Mouse (Mus musculus): ENCODE measurements at regions not wholly inside any gene's neighbourhood (a gene's known extent, or its start where the extent isn't known, plus 50 kb on each side); places are given as distances from the start of the nearest gene placed in this dataset.

- Histone ChIP-seq H3K4me3 (replicated peaks; ENCODE audit: low read length) (no peak overlapping the region), H3K9me3 (ENCODE audit: control insufficient read depth, low read length) (no peaks in the 10 kb centered on the region), H3K27me3 (ENCODE audit: control insufficient read depth, insufficient read depth, low read length) (no peaks in the 10 kb centered on the region), H3K4me2 (replicated peaks; ENCODE audit: low read depth, low read length, severe bottlenecking) (no peak overlapping the region), H3K36me3 (ENCODE audit: control insufficient read depth, insufficient read depth, low read length) (no peaks in the 10 kb centered on the region), H3K4me1 (ENCODE audit: control insufficient read depth, insufficient read depth, low read length) (0 out of 2 replicates have a peak, but pooled peaks cover 3% of the 10 kb centered on the region), H3K27ac (replicated peaks; ENCODE audit: low read depth, low read length) (no peak overlapping the region), H3K9ac (ENCODE audit: low read depth, low read length, severe bottlenecking) (no peak overlapping the region)
- DNase-seq (ENCODE audit: low spot score) = no peak
- 71% methylated on average over 5 of the region's 5 CpGs for WGBS
- TF ChIP-seq POLR2A (IDR thresholded peaks at IDR 0.05; ENCODE audit: borderline replicate concordance, extremely low read depth, insufficient read depth, insufficient read length) = no peak
- no peak for ATAC-seq (ENCODE audit: low FRiP score, low read depth)
Observed at GRCm38 (mm10) chr4:83104045-83104681, 52.0 kb upstream of the Frem1 start.

GRCm38 (mm10) chr4:83102893-83103292 is 50.8 kb upstream of the Frem1 start:
- H3K9me3 ChIP-seq (ENCODE audit: control insufficient read depth, low read length) = no peaks in the 10 kb centered on the region
- no peak overlapping the region for H3K4me3 ChIP-seq (replicated peaks; ENCODE audit: low read length)
- no peak overlapping the region for H3K4me2 ChIP-seq (replicated peaks; ENCODE audit: low read depth, low read length, severe bottlenecking)
- H3K27ac ChIP-seq (replicated peaks; ENCODE audit: low read depth, low read length) = no peak overlapping the region
- no peak for ATAC-seq (ENCODE audit: low FRiP score, low read depth)
- H3K36me3 ChIP-seq (ENCODE audit: control insufficient read depth, insufficient read depth, low read length) = no peaks in the 10 kb centered on the region
- 74% methylated on average over 2 of the region's 2 CpGs for WGBS
- DNase-seq (ENCODE audit: low spot score) = no peak
- no peaks in the 10 kb centered on the region for H3K27me3 ChIP-seq (ENCODE audit: control insufficient read depth, insufficient read depth, low read length)
- 0 out of 2 replicates have a peak, but pooled peaks cover 3% of the 10 kb centered on the region for H3K4me1 ChIP-seq (ENCODE audit: control insufficient read depth, insufficient read depth, low read length)
- H3K9ac ChIP-seq (ENCODE audit: low read depth, low read length, severe bottlenecking) = no peak overlapping the region
- TF ChIP-seq POLR2A (IDR thresholded peaks at IDR 0.05; ENCODE audit: borderline replicate concordance, extremely low read depth, insufficient read depth, insufficient read length) = no peak

- Histone ChIP-seq H3K4me2 (replicated peaks; ENCODE audit: low read depth, low read length, severe bottlenecking) (no peak overlapping the region), H3K9ac (ENCODE audit: low read depth, low read length, severe bottlenecking) (no peak overlapping the region), H3K27ac (replicated peaks; ENCODE audit: low read depth, low read length) (no peak overlapping the region), H3K4me1 (ENCODE audit: control insufficient read depth, insufficient read depth, low read length) (0 out of 2 replicates have a peak, but pooled peaks cover 3% of the 10 kb centered on the region), H3K4me3 (replicated peaks; ENCODE audit: low read length) (no peak overlapping the region), H3K9me3 (ENCODE audit: control insufficient read depth, low read length) (no peaks in the 10 kb centered on the region), H3K36me3 (ENCODE audit: control insufficient read depth, insufficient read depth, low read length) (no peaks in the 10 kb centered on the region), H3K27me3 (ENCODE audit: control insufficient read depth, insufficient read depth, low read length) (no peaks in the 10 kb centered on the region)
- no peak for TF ChIP-seq POLR2A (IDR thresholded peaks at IDR 0.05; ENCODE audit: borderline replicate concordance, extremely low read depth, insufficient read depth, insufficient read length)
- no peak for ATAC-seq (ENCODE audit: low FRiP score, low read depth)
- 69% methylated on average over 3 of the region's 3 CpGs for WGBS
- no peak for DNase-seq (ENCODE audit: low spot score)
Observed at GRCm38 (mm10) chr4:83102022-83102421, 49.9 kb upstream of the Frem1 start.
